Mouse (Mus musculus) layer of hippocampus, postnatal 25 days (tissue): ENCODE measurements at regions not wholly inside any gene's neighbourhood (a gene's known extent, or its start where the extent isn't known, plus 50 kb on each side); places are given as distances from the start of the nearest gene placed in this dataset.

ENCODE experiments used
- DNase-seq, 2 experiments: peaks; one replicate each; pipeline ENCODE4 v3.0.0; 2022; ENCODE audit warnings: mixed read lengths in 2 of 2, low spot score in 1 of 2; ENCODE audit errors: extremely low spot score in 1 of 2

GRCm38 (mm10) chr13:115316681-115317080, 214.9 kb upstream of the Itga1 start:
- DNase-seq = no peak

- no peak for DNase-seq
These were observed 206.8 kb upstream of the Itga1 start for GRCm38 (mm10) chr13:115308586-115308985.

GRCm38 (mm10) chr13:115287371-115287770, 185.6 kb upstream of the Itga1 start:
- DNase-seq = no peak

- DNase-seq = no peak
These were observed 164.4 kb upstream of the Itga1 start for GRCm38 (mm10) chr13:115266164-115266563.

- no peak for DNase-seq
These were observed 155.6 kb upstream of the Itga1 start for GRCm38 (mm10) chr13:115257345-115257744.

GRCm38 (mm10) chr13:115252541-115252940, 150.8 kb upstream of the Itga1 start:
- no peak for DNase-seq

- DNase-seq = no peak
These were observed 130.2 kb upstream of the Itga1 start for GRCm38 (mm10) chr13:115231981-115232380.

GRCm38 (mm10) chr13:115230494-115230893, 128.7 kb upstream of the Itga1 start:
- peak; percentile 7 to 44 for DNase-seq

GRCm38 (mm10) chr13:115226824-115227223, 125.1 kb upstream of the Itga1 start:
- no peak for DNase-seq

GRCm38 (mm10) chr13:115219701-115220100, 117.9 kb upstream of the Itga1 start:
- DNase-seq = no peak

GRCm38 (mm10) chr13:115211285-115211684, 109.5 kb upstream of the Itga1 start:
- DNase-seq = no peak

GRCm38 (mm10) chr13:115210643-115211208, 109.0 kb upstream of the Itga1 start:
- no peak for DNase-seq

GRCm38 (mm10) chr13:115209402-115210192, 107.8 kb upstream of the Itga1 start:
- DNase-seq = no peak

GRCm38 (mm10) chr13:115206723-115207122, 105.0 kb upstream of the Itga1 start:
- DNase-seq = no peak

GRCm38 (mm10) chr13:115199166-115199565, 97.4 kb upstream of the Itga1 start:
- DNase-seq = no peak

- no peak for DNase-seq
These were observed 86.3 kb upstream of the Itga1 start for GRCm38 (mm10) chr13:115188066-115188465.

GRCm38 (mm10) chr13:115187356-115187755, 85.6 kb upstream of the Itga1 start:
- no peak for DNase-seq

GRCm38 (mm10) chr13:115182211-115182870, 80.6 kb upstream of the Itga1 start:
- no peak for DNase-seq

- DNase-seq = no peak
These were observed 76.6 kb upstream of the Itga1 start for GRCm38 (mm10) chr13:115178175-115178917.

- DNase-seq = no peak
These were observed 69.7 kb upstream of the Itga1 start for GRCm38 (mm10) chr13:115171347-115172062.
